ENCODE assay signal across 8 mouse cellular contexts in genomic region chr3:94915903-94916741, GRCm38 (mm10). TPM values are rescaled to one million over a fixed set of nuclear protein-coding genes. Genes with fewer than 3 reads are reported as not detected.
A peak's percentile ranks its signal among the peaks of the same experiment; 100 is the strongest.
DNase-seq lines count a peak whose midpoint lies in the region; ATAC-seq and TF ChIP-seq lines count a peak whose summit lies in the region.
"Had no signal": no experiment of that assay in that cellular context is flagged by ENCODE, and none has a peak within 500 bp of the region (broad histone marks: within the 10 kb centered on the region; RNA-seq: fewer than 3 reads in every experiment).

No protein-coding gene starts in this region.

- TF ChIP-seq CTCF in lung, adult 2 months (IDR thresholded peaks at IDR 0.05; ENCODE audit: insufficient read depth, low read length) = no peak

- WGBS in lung, adult 2 months = 60% methylated on average over 7 of the region's 7 CpGs
- WGBS in embryonic facial prominence, embryonic 15.5 days = 50% methylated on average over 7 of the region's 7 CpGs

- peak; percentile 59 to 78 for DNase-seq in lung, adult 18-20 months
- DNase-seq in lung, adult 2 months = no peak
- DNase-seq in spleen, adult 18-20 months = no peak
- DNase-seq in neural tube, embryonic 10.5 days (ENCODE audit: extremely low spot score, low spot score) = no peak
- DNase-seq in urinary bladder, postnatal 25 days (ENCODE audit: low spot score) = no peak
- DNase-seq: right cerebral cortex, postnatal 14 days had no signal

- no peak overlapping the region for H3K9ac ChIP-seq in embryonic facial prominence, embryonic 15.5 days

- H3K27me3 ChIP-seq in embryonic facial prominence, embryonic 15.5 days = no peaks in the 10 kb centered on the region

- ATAC-seq in embryonic facial prominence, embryonic 15.5 days (ENCODE audit: insufficient number of reproducible peaks, low FRiP score, low TSS enrichment, low read depth) = peak; percentile 57; the same call in 1 of the 2 replicates
- ATAC-seq in megakaryocyte, adult 5-6 weeks (ENCODE audit: poor library complexity, severe bottlenecking) = peak; percentile 64

- no peaks in the 10 kb centered on the region for H3K36me3 ChIP-seq in embryonic facial prominence, embryonic 15.5 days

- no peaks in the 10 kb centered on the region for H3K9me3 ChIP-seq in embryonic facial prominence, embryonic 15.5 days (replicated peaks)

- TF ChIP-seq POLR2A in lung, adult 2 months (IDR thresholded peaks at IDR 0.05; ENCODE audit: borderline replicate concordance, extremely low read depth, low read depth, low read length) = no peak

- H3K4me3 ChIP-seq in lung, adult 2 months (replicated peaks; ENCODE audit: extremely low read depth, low read depth, low read length) = no peak overlapping the region
- no peak overlapping the region for H3K4me3 ChIP-seq in embryonic facial prominence, embryonic 15.5 days (replicated peaks)

- H3K4me1 ChIP-seq in lung, adult 2 months (ENCODE audit: control insufficient read depth, insufficient read depth, low read length) = peaks cover 8% of the 10 kb centered on the region; the same call in 1 of the 2 replicates
- 0 out of 2 replicates have a peak, but pooled peaks cover 12% of the 10 kb centered on the region for H3K4me1 ChIP-seq in embryonic facial prominence, embryonic 15.5 days

- H3K27ac ChIP-seq in embryonic facial prominence, embryonic 15.5 days (replicated peaks) = no peak overlapping the region

- no peak overlapping the region for H3K4me2 ChIP-seq in embryonic facial prominence, embryonic 15.5 days (replicated peaks)

RNA-seq across cellular contexts. Expression of gene Selenbp1, which starts 16.7 kb away (rescaled TPM):
- polyA plus RNA-seq in lung, adult 2 months (2012; rRNA removed) = 865 and 921 TPM in 2 replicates
- polyA plus RNA-seq in embryonic facial prominence, embryonic 15.5 days (2015; fragmentation: Nextera tagmentation; extraction: Ambion mirVana) = 51.5 and 61.5 TPM in 2 replicates
- total RNA-seq in megakaryocyte, adult 5-6 weeks (2015) = 22.8 and 26.8 TPM in 2 replicates
- total RNA-seq in megakaryocyte, adult 5-6 weeks (2017) = 25.2 and 27.9 TPM in 2 replicates

RNA-seq across cellular contexts. Expression of gene Psmb4, which starts 29.4 kb away (rescaled TPM):
- 175 and 210 TPM in 2 replicates for polyA plus RNA-seq in lung, adult 2 months (2012; rRNA removed)
- 328 and 351 TPM in 2 replicates for polyA plus RNA-seq in embryonic facial prominence, embryonic 15.5 days (2015; fragmentation: Nextera tagmentation; extraction: Ambion mirVana)
- 344 and 379 TPM in 2 replicates for total RNA-seq in megakaryocyte, adult 5-6 weeks (2015)
- total RNA-seq in megakaryocyte, adult 5-6 weeks (2017) = 179 and 223 TPM in 2 replicates

RNA-seq across cellular contexts. Expression of gene Rfx5, which starts 37.8 kb away (rescaled TPM):
- polyA plus RNA-seq in lung, adult 2 months (2012; rRNA removed) = 10.5 and 14.6 TPM in 2 replicates
- 8.7 and 11.0 TPM in 2 replicates for polyA plus RNA-seq in embryonic facial prominence, embryonic 15.5 days (2015; fragmentation: Nextera tagmentation; extraction: Ambion mirVana)
- 7.0 and 9.1 TPM in 2 replicates for total RNA-seq in megakaryocyte, adult 5-6 weeks (2015)
- total RNA-seq in megakaryocyte, adult 5-6 weeks (2017) = 8.7 and 10.2 TPM in 2 replicates

RNA-seq across cellular contexts. Expression of gene Pi4kb, which starts 58.4 kb away (rescaled TPM):
- polyA plus RNA-seq in lung, adult 2 months (2012; rRNA removed) = 33.8 and 38.1 TPM in 2 replicates
- polyA plus RNA-seq in embryonic facial prominence, embryonic 15.5 days (2015; fragmentation: Nextera tagmentation; extraction: Ambion mirVana) = 24.3 and 29.0 TPM in 2 replicates
- total RNA-seq in megakaryocyte, adult 5-6 weeks (2015) = 22.2 and 31.4 TPM in 2 replicates
- total RNA-seq in megakaryocyte, adult 5-6 weeks (2017) = 17.9 and 21.4 TPM in 2 replicates

Comparison
In these comparisons a context has a peak if more than half of its experiments do, and no peak if none do; other contexts are left out.
1. DNase-seq: peak in lung, adult 18-20 months (2 of 2); none in lung, adult 2 months (single experiment), spleen, adult 18-20 months (0 of 2), neural tube, embryonic 10.5 days (single experiment) and urinary bladder, postnatal 25 days (single experiment).
2. RNA of gene Selenbp1, which starts 16.7 kb away (polyA plus RNA-seq): 865 to 921 TPM in lung, adult 2 months; 51.5 to 61.5 TPM in embryonic facial prominence, embryonic 15.5 days; every median in the first group is over 10 times any median in the second.